Mouse (Mus musculus) megakaryocyte-erythroid progenitor cell, adult 5 weeks (primary cell): Measurements from ENCODE around the gene Gm28891. TPM values are rescaled to one million over a fixed set of nuclear protein-coding genes. Genes with fewer than 3 reads are reported as not detected.

Experiments used
- polyA plus RNA-seq: library from polyadenylated mRNA; stranded (reverse); fragments of >175 nt; gene quantifications from 2 replicates; pipeline ENCODE4 v1.2.3, GENCODE M21; 2012

The Gm28891 gene
- not detected in 2 replicates for polyA plus RNA-seq

GRCm38 (mm10) chrY:60240902-60241301 is at the start of gene Gm28891:
Gm28891 (plus strand) TSS chrY:60241202.

